Mouse (Mus musculus): Measurements from ENCODE around the gene Tmc2. TPM values are rescaled to one million over a fixed set of nuclear protein-coding genes. Genes with fewer than 3 reads are reported as not detected.

Tmc2 gene
- polyA plus RNA-seq, 1 experiment from 2014 or later, result 0.04 TPM

- Histone ChIP-seq H3K4me1 (peaks cover 8% of the 10 kb centered on the region; the same call in 1 of the 2 replicates), H3K4me2 (no peak overlapping the region), H3K4me3 (replicated peaks) (no peak overlapping the region), H3K9me3 (no peaks in the 10 kb centered on the region), H3K9ac (no peak overlapping the region), H3K36me3 (no peaks in the 10 kb centered on the region), H3K27me3 (replicated peaks) (no peaks in the 10 kb centered on the region; the same call in 1 of the 2 replicates), H3K27ac (no peak overlapping the region)
- 43% methylated on average over 4 of the region's 4 CpGs for WGBS
- ATAC-seq (ENCODE audit: insufficient read depth, low FRiP score, low read depth), result no peak
Measured at GRCm38 (mm10) chr2:130289086-130289485, 94.1 kb downstream of the Tmc2 start.

- no peak overlapping the region for H3K4me3 ChIP-seq (replicated peaks)
- peak overlapping the region; percentile 23; the same call in 1 of the 2 replicates for H3K4me2 ChIP-seq
Measured at GRCm38 (mm10) chr2:130291434-130291833, 96.4 kb downstream of the Tmc2 start.

DNA sequence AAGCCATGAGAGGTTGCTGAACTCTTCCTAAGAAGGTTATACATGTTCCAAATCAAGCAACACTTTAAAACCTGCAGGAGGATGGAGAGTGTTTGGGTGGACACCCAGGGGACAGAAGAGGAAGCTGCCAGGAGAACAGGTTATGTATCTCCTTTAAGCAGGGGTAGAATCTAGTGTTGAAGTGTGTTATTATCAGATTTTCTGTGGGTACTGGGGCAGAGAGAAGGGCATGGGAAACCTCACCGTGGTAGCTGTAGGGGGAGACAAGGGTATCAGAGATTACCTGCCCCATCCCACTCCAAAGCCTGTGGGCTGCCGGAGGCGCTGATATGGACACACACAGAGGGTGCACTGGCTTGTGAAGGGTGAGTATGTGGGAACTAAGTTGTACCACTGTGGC, 98.0 kb downstream of the Tmc2 start:
- H3K4me1 ChIP-seq, result peaks cover 27% of the 10 kb centered on the region
- no peaks in the 10 kb centered on the region for H3K9me3 ChIP-seq
- H3K9ac ChIP-seq, result no peak overlapping the region
- WGBS, result 54% methylated on average over 3 of the region's 3 CpGs
- H3K4me3 ChIP-seq (replicated peaks), result no peak overlapping the region
- ATAC-seq (ENCODE audit: insufficient read depth, low FRiP score, low read depth), result no peak
- peaks cover 13% of the 10 kb centered on the region; the same call in 1 of the 2 replicates for H3K27me3 ChIP-seq (replicated peaks)
- H3K4me2 ChIP-seq, result no peak overlapping the region
- no peak overlapping the region for H3K27ac ChIP-seq
- H3K36me3 ChIP-seq, result no peaks in the 10 kb centered on the region

More at GRCm38 (mm10) chr2:130291434-130291833, 96.4 kb downstream of the Tmc2 start:
- H3K27ac ChIP-seq, result no peak overlapping the region
- H3K9me3 ChIP-seq, result no peaks in the 10 kb centered on the region
- no peak overlapping the region for H3K9ac ChIP-seq
- peak; percentile 13; the same call in 1 of the 2 replicates for ATAC-seq (ENCODE audit: insufficient read depth, low FRiP score, low read depth)
- peaks cover 22% of the 10 kb centered on the region for H3K4me1 ChIP-seq
- H3K27me3 ChIP-seq (replicated peaks), result peaks cover 12% of the 10 kb centered on the region; the same call in 1 of the 2 replicates
- no peaks in the 10 kb centered on the region for H3K36me3 ChIP-seq
- 7% methylated on average over 8 of the region's 8 CpGs for WGBS

DNA sequence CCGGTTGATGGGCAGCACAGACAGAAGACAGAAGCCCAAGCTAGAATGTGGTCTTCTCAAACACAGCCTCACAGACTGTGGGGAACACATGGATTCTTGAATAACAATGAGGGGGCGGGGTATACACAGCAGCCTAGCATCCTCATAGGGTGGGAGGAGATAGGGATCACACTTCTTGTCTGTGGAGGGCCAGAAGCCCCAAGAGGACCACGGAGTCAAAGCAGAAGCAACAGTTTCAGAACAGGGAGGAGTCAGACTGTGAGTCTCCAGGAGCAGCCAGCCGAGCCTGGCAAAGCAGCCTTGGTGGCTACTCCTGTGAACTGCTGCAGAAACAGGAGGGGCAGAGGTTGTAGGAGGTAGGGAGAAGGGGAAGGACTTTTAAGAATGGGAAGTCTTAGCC, 98.5 kb downstream of the Tmc2 start:
- H3K36me3 ChIP-seq, result no peaks in the 10 kb centered on the region
- no peak overlapping the region for H3K9ac ChIP-seq
- peaks cover 27% of the 10 kb centered on the region for H3K4me1 ChIP-seq
- H3K4me2 ChIP-seq, result 0 out of 2 replicates have a peak overlapping the region, but pooled peaks have one; percentile 1
- no peak overlapping the region for H3K4me3 ChIP-seq (replicated peaks)
- peaks cover 13% of the 10 kb centered on the region; the same call in 1 of the 2 replicates for H3K27me3 ChIP-seq (replicated peaks)
- H3K27ac ChIP-seq, result no peak overlapping the region
- H3K9me3 ChIP-seq, result no peaks in the 10 kb centered on the region
- ATAC-seq (ENCODE audit: insufficient read depth, low FRiP score, low read depth), result no peak
- WGBS, result 5% methylated on average over 4 of the region's 4 CpGs

GRCm38 (mm10) chr2:130294218-130294935, 99.4 kb downstream of the Tmc2 start:
- Histone ChIP-seq H3K27me3 (replicated peaks) (peaks cover 13% of the 10 kb centered on the region; the same call in 1 of the 2 replicates), H3K9me3 (no peaks in the 10 kb centered on the region), H3K4me2 (peak overlapping the region; percentile 79), H3K27ac (no peak overlapping the region), H3K4me1 (peaks cover 27% of the 10 kb centered on the region), H3K4me3 (replicated peaks) (peak overlapping the region; percentile 74), H3K9ac (peak overlapping the region; percentile 56; the same call in 1 of the 2 replicates), H3K36me3 (no peaks in the 10 kb centered on the region)
- 12% methylated on average over 20 of the region's 20 CpGs for WGBS
- ATAC-seq (ENCODE audit: insufficient read depth, low FRiP score, low read depth), result no peak

DNA sequence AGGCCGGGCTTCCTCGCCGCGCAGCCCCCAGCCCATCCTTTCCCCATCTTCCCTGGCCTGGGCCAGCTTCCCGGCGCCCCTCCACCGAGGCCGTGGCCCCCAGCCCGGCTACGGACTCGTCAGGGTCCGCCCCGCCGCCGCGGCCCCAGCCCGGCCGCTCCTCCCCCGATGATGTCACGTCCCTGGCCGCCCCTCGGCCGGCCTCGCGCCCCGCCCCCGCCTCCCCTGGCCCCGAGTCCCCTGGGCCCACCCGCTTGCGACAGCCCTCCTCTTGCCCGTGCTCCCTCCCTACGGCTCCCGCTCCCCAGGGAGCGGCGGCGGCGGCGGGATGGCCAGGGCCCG, 99.9 kb downstream of the Tmc2 start, which contains the start of gene Ebf4:
Gene Ebf4, plus strand, starts transcription at position 234 of the 342 bp plus-strand sequence.
- peak; percentile 76 for ATAC-seq (ENCODE audit: insufficient read depth, low FRiP score, low read depth)
- Histone ChIP-seq H3K36me3 (no peaks in the 10 kb centered on the region), H3K9me3 (no peaks in the 10 kb centered on the region), H3K27me3 (replicated peaks) (peaks cover 13% of the 10 kb centered on the region; the same call in 1 of the 2 replicates), H3K4me2 (peak within 1 kb of the TSS; percentile 79), H3K27ac (peak within 1 kb of the TSS; percentile 59), H3K4me3 (replicated peaks) (peak within 1 kb of the TSS; percentile 74), H3K4me1 (peaks cover 27% of the 10 kb centered on the region), H3K9ac (peak within 1 kb of the TSS; percentile 56)
- WGBS, result 2% methylated on average over 30 of the region's 39 CpGs

GRCm38 (mm10) chr2:130295331-130296133, 100.5 kb downstream of the Tmc2 start:
- Histone ChIP-seq H3K9ac (peak overlapping the region; percentile 56), H3K4me2 (peak overlapping the region; percentile 79), H3K27me3 (replicated peaks) (peaks cover 13% of the 10 kb centered on the region; the same call in 1 of the 2 replicates), H3K9me3 (no peaks in the 10 kb centered on the region), H3K4me3 (replicated peaks) (peak overlapping the region; percentile 74), H3K36me3 (no peaks in the 10 kb centered on the region), H3K27ac (peak overlapping the region; percentile 59), H3K4me1 (peaks cover 27% of the 10 kb centered on the region)
- peak; percentile 47; the same call in 1 of the 2 replicates for ATAC-seq (ENCODE audit: insufficient read depth, low FRiP score, low read depth)
- WGBS, result under 1% methylated on average over 65 of the region's 99 CpGs

- Histone ChIP-seq H3K4me2 (peak overlapping the region; percentile 79), H3K27ac (peak overlapping the region; percentile 59; the same call in 1 of the 2 replicates), H3K27me3 (replicated peaks) (peaks cover 13% of the 10 kb centered on the region; the same call in 1 of the 2 replicates), H3K36me3 (no peaks in the 10 kb centered on the region), H3K4me3 (replicated peaks) (peak overlapping the region; percentile 74), H3K9ac (peak overlapping the region; percentile 56; the same call in 1 of the 2 replicates), H3K9me3 (no peaks in the 10 kb centered on the region), H3K4me1 (peaks cover 27% of the 10 kb centered on the region)
- ATAC-seq (ENCODE audit: insufficient read depth, low FRiP score, low read depth), result no peak
- 4% methylated on average over 20 of the region's 20 CpGs for WGBS
Measured at GRCm38 (mm10) chr2:130296134-130296745, 101.2 kb downstream of the Tmc2 start.

- 84% methylated on average over 9 of the region's 9 CpGs for WGBS
- no peaks in the 10 kb centered on the region for H3K36me3 ChIP-seq
Measured at GRCm38 (mm10) chr2:130297580-130297979, 102.6 kb downstream of the Tmc2 start.

DNA sequence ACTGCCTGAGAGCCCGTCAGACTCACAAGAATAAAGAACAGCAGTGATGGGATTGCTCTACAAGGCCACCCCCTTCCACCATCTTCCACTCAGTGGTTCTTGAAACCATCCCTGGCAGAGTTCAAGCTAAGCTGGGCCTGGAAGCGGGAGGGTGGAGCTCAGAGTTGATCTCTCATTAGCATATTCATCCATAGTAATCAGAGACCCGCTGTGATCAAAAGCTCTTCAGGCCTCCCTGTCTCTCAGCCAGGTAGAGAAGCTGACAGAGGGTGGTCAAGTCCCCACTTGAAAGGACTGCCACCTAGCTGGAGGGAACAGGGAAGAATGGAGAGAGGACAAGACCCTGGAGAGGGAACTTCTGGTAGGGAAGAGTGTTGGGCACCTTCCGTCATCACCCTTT, 108.0 kb downstream of the Tmc2 start:
- Histone ChIP-seq H3K4me2 (no peak overlapping the region), H3K4me3 (replicated peaks) (no peak overlapping the region), H3K4me1 (no peaks in the 10 kb centered on the region), H3K9me3 (no peaks in the 10 kb centered on the region), H3K9ac (no peak overlapping the region), H3K27ac (no peak overlapping the region), H3K36me3 (peaks cover 14% of the 10 kb centered on the region; the same call in 1 of the 2 replicates), H3K27me3 (replicated peaks) (no peaks in the 10 kb centered on the region)
- no peak for ATAC-seq (ENCODE audit: insufficient read depth, low FRiP score, low read depth)
- WGBS, result 66% methylated on average over 4 of the region's 4 CpGs

More at GRCm38 (mm10) chr2:130297580-130297979, 102.6 kb downstream of the Tmc2 start:
- Histone ChIP-seq H3K27me3 (replicated peaks) (peaks cover 13% of the 10 kb centered on the region; the same call in 1 of the 2 replicates), H3K4me2 (no peak overlapping the region), H3K4me3 (replicated peaks) (no peak overlapping the region), H3K9ac (no peak overlapping the region), H3K4me1 (peaks cover 27% of the 10 kb centered on the region), H3K27ac (no peak overlapping the region), H3K9me3 (no peaks in the 10 kb centered on the region)
- no peak for ATAC-seq (ENCODE audit: insufficient read depth, low FRiP score, low read depth)

All from stomach, embryonic 15.5 days (tissue).